Mouse (Mus musculus) MEL (cell line): ENCODE data around the gene Pecam1. TPM values are rescaled to one million over a fixed set of nuclear protein-coding genes. Genes with fewer than 3 reads are reported as not detected.

Experiments used
- DNase-seq: peaks from one replicate; pipeline ENCODE4 v3.0.0; 2011; ENCODE audit warnings: low read depth, low spot score
- H3K27ac ChIP-seq: 2 replicates; pipeline ENCODE4 v1.5.1; 2012; ENCODE audit warnings: low read depth, mild to moderate bottlenecking, control low read depth, low read length, moderate library complexity; ENCODE audit not compliant: control insufficient read depth
- H3K27me3 ChIP-seq, 2 experiments: fragments of 150-350 bp in 1 of 2; sonication (generic) in 1 of 2; 2 replicates each; pipeline ENCODE4 v1.6.1; 2012; ENCODE audit warnings: low read length in 2 of 2, mild to moderate bottlenecking in 2 of 2, improper control_type of control experiment in 1 of 2, moderate library complexity in 1 of 2; ENCODE audit not compliant: insufficient read depth in 2 of 2, control insufficient read depth in 1 of 2
- H3K36me3 ChIP-seq, 2 experiments: 2 replicates each; pipeline ENCODE4 v1.6.1; 2012 to 2014; ENCODE audit warnings: low read length in 2 of 2, improper control_type of control experiment in 1 of 2, inconsistent platforms in 1 of 2, mild to moderate bottlenecking in 1 of 2; ENCODE audit not compliant: insufficient read depth in 2 of 2, control insufficient read depth in 1 of 2
- H3K4me1 ChIP-seq, 2 experiments: fragments of 150-350 bp in 1 of 2; sonication (generic) in 1 of 2; 2 replicates each; pipeline ENCODE4 v1.6.1; 2012; ENCODE audit warnings: low read length in 2 of 2, improper control_type of control experiment in 1 of 2, mild to moderate bottlenecking in 1 of 2; ENCODE audit not compliant: insufficient read depth in 2 of 2, control insufficient read depth in 1 of 2
- H3K4me3 ChIP-seq, 2 experiments: fragments of 150-350 bp in 1 of 2; sonication (generic) in 1 of 2; 2 replicates each; pipeline ENCODE4 v1.5.1; 2012; ENCODE audit warnings: low read depth in 2 of 2, low read length in 2 of 2, mild to moderate bottlenecking in 2 of 2, moderate library complexity in 2 of 2, control low read depth in 1 of 2, improper control_type of control experiment in 1 of 2; ENCODE audit not compliant: control insufficient read depth in 1 of 2, insufficient read depth in 1 of 2
- H3K79me2 ChIP-seq: 2 replicates; pipeline ENCODE4 v1.6.1; 2012; ENCODE audit warnings: mild to moderate bottlenecking, low read length, moderate library complexity; ENCODE audit not compliant: control insufficient read depth, poor library complexity, insufficient read depth
- H3K9ac ChIP-seq: 2 replicates; pipeline ENCODE4 v1.6.1; 2012; ENCODE audit warnings: low read depth, mild to moderate bottlenecking, control low read depth, low read length, moderate library complexity; ENCODE audit not compliant: control insufficient read depth, poor library complexity, severe bottlenecking
- H3K9me3 ChIP-seq: fragments of 150-350 bp; sonication (generic); replicated peaks from 2 replicates; pipeline ENCODE4 v1.6.1; 2012; ENCODE audit warnings: mild to moderate bottlenecking, low read length, improper control_type of control experiment, moderate library complexity; ENCODE audit not compliant: insufficient read depth
- BHLHE40 ChIP-seq: IDR thresholded peaks from 2 replicates; pipeline ENCODE4 v1.6.1; 2012; ENCODE audit warnings: low read depth, mild to moderate bottlenecking, inconsistent platforms, low read length, improper control_type of control experiment, borderline replicate concordance
- CHD1 ChIP-seq: IDR thresholded peaks from 2 replicates; pipeline ENCODE4 v1.6.1; 2012; ENCODE audit warnings: low read depth, mild to moderate bottlenecking, inconsistent platforms, low read length, improper control_type of control experiment
- CHD2 ChIP-seq: IDR thresholded peaks from 2 replicates; pipeline ENCODE4 v1.6.1; 2011; ENCODE audit warnings: low read length, improper control_type of control experiment
- E2F4 ChIP-seq: IDR thresholded peaks from 2 replicates; pipeline ENCODE4 v1.6.1; 2011; ENCODE audit warnings: low read depth, low read length, improper control_type of control experiment, borderline replicate concordance
- EP300 ChIP-seq, 2 experiments: IDR thresholded peaks; 2 replicates each; pipeline ENCODE4 v1.6.1; 2011; ENCODE audit warnings: improper control_type of control experiment in 2 of 2, low read length in 2 of 2, low read depth in 1 of 2, mild to moderate bottlenecking in 1 of 2
- ETS1 ChIP-seq: IDR thresholded peaks from 2 replicates; pipeline ENCODE4 v1.6.1; 2012; ENCODE audit warnings: low read depth, mild to moderate bottlenecking, inconsistent platforms, low read length, improper control_type of control experiment, moderate library complexity
- GABPA ChIP-seq: IDR thresholded peaks from 2 replicates; pipeline ENCODE4 v1.6.1; 2012; ENCODE audit warnings: low read depth, mild to moderate bottlenecking, inconsistent platforms, low read length, improper control_type of control experiment, moderate library complexity
- HCFC1 ChIP-seq: IDR thresholded peaks from 2 replicates; pipeline ENCODE4 v1.6.1; 2012; ENCODE audit warnings: low read depth, mild to moderate bottlenecking, inconsistent platforms, low read length, improper control_type of control experiment, moderate library complexity
- JUND ChIP-seq: IDR thresholded peaks from 2 replicates; pipeline ENCODE4 v1.6.1; 2011; ENCODE audit warnings: low read depth, mild to moderate bottlenecking, improper control_type of control experiment, low read length
- KAT2A ChIP-seq: conservative IDR thresholded peaks from 2 replicates; pipeline ENCODE4 v1.6.1; 2012; ENCODE audit warnings: low read depth, low read length, improper control_type of control experiment, inconsistent platforms
- MAX ChIP-seq: IDR thresholded peaks from 2 replicates; pipeline ENCODE4 v1.6.1; 2011; ENCODE audit warnings: low read length, improper control_type of control experiment
- MEF2A ChIP-seq: IDR thresholded peaks from 2 replicates; pipeline ENCODE4 v1.6.1; 2014; ENCODE audit warnings: low read depth, mild to moderate bottlenecking, inconsistent platforms, low read length, improper control_type of control experiment; ENCODE audit not compliant: poor library complexity, insufficient replicate concordance, severe bottlenecking; ENCODE audit errors: extremely low read depth
- MYB ChIP-seq: IDR thresholded peaks from 2 replicates; pipeline ENCODE4 v1.6.1; 2011; ENCODE audit warnings: mild to moderate bottlenecking, low read depth, low read length, improper control_type of control experiment
- MYC ChIP-seq: IDR thresholded peaks from 2 replicates; pipeline ENCODE4 v1.6.1; 2011; ENCODE audit warnings: low read depth, mild to moderate bottlenecking, low read length, improper control_type of control experiment, moderate library complexity
- NELFE ChIP-seq: IDR thresholded peaks from 2 replicates; pipeline ENCODE4 v1.6.1; 2011; ENCODE audit warnings: low read depth, low read length, improper control_type of control experiment
- POLR2AphosphoS2 ChIP-seq: IDR thresholded peaks from 2 replicates; pipeline ENCODE4 v1.6.1; 2011; ENCODE audit warnings: low read length, improper control_type of control experiment
- POLR2AphosphoS5 ChIP-seq: IDR thresholded peaks from 2 replicates; pipeline ENCODE4 v1.6.1; 2012; ENCODE audit warnings: low read depth, borderline replicate concordance, mild to moderate bottlenecking, inconsistent platforms, low read length, moderate library complexity, mixed read lengths
- RAD21 ChIP-seq: IDR thresholded peaks from 2 replicates; pipeline ENCODE4 v1.6.1; 2011; ENCODE audit warnings: mild to moderate bottlenecking, low read depth, low read length, improper control_type of control experiment
- RCOR1 ChIP-seq: IDR thresholded peaks from 2 replicates; pipeline ENCODE4 v1.6.1; 2012; ENCODE audit warnings: low read depth, mild to moderate bottlenecking, inconsistent platforms, low read length, improper control_type of control experiment
- SIN3A ChIP-seq: IDR thresholded peaks from 2 replicates; pipeline ENCODE4 v1.6.1; 2012; ENCODE audit warnings: low read length, improper control_type of control experiment, inconsistent platforms
- SMC3 ChIP-seq: IDR thresholded peaks from 2 replicates; pipeline ENCODE4 v1.6.1; 2011; ENCODE audit warnings: low read depth, low read length, improper control_type of control experiment
- TAL1 ChIP-seq: IDR thresholded peaks from 2 replicates; pipeline ENCODE4 v1.6.1; 2012; ENCODE audit warnings: mild to moderate bottlenecking, inconsistent platforms, low read length, moderate library complexity, mixed read lengths
- TBP ChIP-seq: IDR thresholded peaks from 2 replicates; pipeline ENCODE4 v1.8.0; 2011; ENCODE audit warnings: low read depth, low read length, improper control_type of control experiment
- TCF12 ChIP-seq: IDR thresholded peaks from 2 replicates; pipeline ENCODE4 v1.6.1; 2014; ENCODE audit warnings: low read depth, mild to moderate bottlenecking, inconsistent platforms, low read length, improper control_type of control experiment, moderate library complexity
- UBTF ChIP-seq: IDR thresholded peaks from 2 replicates; pipeline ENCODE4 v1.6.1; 2012; ENCODE audit warnings: low read depth, mild to moderate bottlenecking, inconsistent platforms, low read length, improper control_type of control experiment, moderate library complexity, borderline replicate concordance; ENCODE audit not compliant: insufficient read depth
- USF1 ChIP-seq: IDR thresholded peaks from 2 replicates; pipeline ENCODE4 v1.6.1; 2014; ENCODE audit warnings: low read depth, mild to moderate bottlenecking, inconsistent platforms, low read length, improper control_type of control experiment, moderate library complexity
- USF2 ChIP-seq, 2 experiments: IDR thresholded peaks; 2 replicates each; pipeline ENCODE4 v1.6.1; 2011 to 2012; ENCODE audit warnings: improper control_type of control experiment in 2 of 2, low read length in 2 of 2, borderline replicate concordance in 1 of 2, inconsistent platforms in 1 of 2, low read depth in 1 of 2, mild to moderate bottlenecking in 1 of 2; ENCODE audit not compliant: insufficient read depth in 1 of 2
- ZKSCAN1 ChIP-seq: IDR thresholded peaks from 2 replicates; pipeline ENCODE4 v1.6.1; 2012; ENCODE audit warnings: low read depth, mild to moderate bottlenecking, inconsistent platforms, low read length, improper control_type of control experiment, moderate library complexity
- ZMIZ1 ChIP-seq: IDR thresholded peaks from 2 replicates; pipeline ENCODE4 v1.6.1; 2012; ENCODE audit warnings: low read depth, mild to moderate bottlenecking, inconsistent platforms, low read length, improper control_type of control experiment, moderate library complexity
- polyA plus RNA-seq, 2 experiments: library from polyadenylated mRNA; stranded (reverse) in 1 of 2; unstranded in 1 of 2; fragments of >175 nt in 1 of 2; fragments of >200 nt in 1 of 2; gene quantifications; 2 replicates each; pipeline versions ENCODE4 v1.2.1 to v1.2.4; 2012; ENCODE audit warnings: low replicate concordance in 2 of 2, low read depth in 1 of 2; ENCODE audit not compliant: insufficient read length in 2 of 2, insufficient read depth in 1 of 2, missing spikeins in 1 of 2
- total RNA-seq: library from RNA; depleted of rRNA; stranded (reverse); fragments of 300-350 nt; gene quantifications from 2 replicates; pipeline ENCODE4 v1.2.3, GENCODE M21; 2012

Gene Pecam1
- total and polyA plus RNA-seq, 3 experiments = 0.12 to 0.14 TPM; not detected in 1

DNA sequence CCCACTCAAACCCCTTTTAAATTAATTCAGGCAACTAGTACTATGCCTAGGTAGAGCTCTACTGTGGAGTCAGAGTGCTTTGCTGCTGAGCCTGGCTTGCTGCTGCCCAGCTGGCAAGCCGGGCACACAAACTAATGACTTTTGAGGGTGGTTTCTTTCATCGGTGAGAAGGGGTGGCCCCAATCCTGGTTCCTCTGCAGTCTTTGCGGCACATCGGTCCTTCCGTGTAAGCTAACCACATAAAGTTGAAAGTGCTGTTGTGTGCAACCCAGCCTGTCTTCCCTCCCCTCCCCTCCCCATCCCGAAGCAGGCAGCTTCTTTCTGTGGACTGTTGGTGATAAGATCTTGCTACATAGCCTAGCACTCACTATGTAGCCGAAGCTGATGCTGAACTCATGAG lies 1.7 kb upstream of the Pecam1 start:
- peaks cover 0 to 24% of the 10 kb centered on the region in 2 experiments; a peak in 2 of 4 replicates for H3K4me1 ChIP-seq
- no peak overlapping the region for H3K9ac ChIP-seq
- TF ChIP-seq TCF12 = no peak
- TF ChIP-seq USF1 = no peak
- no peak overlapping the region for H3K27ac ChIP-seq
- peaks cover 0 to 19% of the 10 kb centered on the region in 2 experiments; a peak in 2 of 4 replicates for H3K36me3 ChIP-seq
- no peak for DNase-seq
- H3K9me3 ChIP-seq = no peaks in the 10 kb centered on the region
- H3K27me3 ChIP-seq = no peaks in the 10 kb centered on the region
- H3K4me3 ChIP-seq = no peak overlapping the region
- H3K79me2 ChIP-seq = no peaks in the 10 kb centered on the region

DNA sequence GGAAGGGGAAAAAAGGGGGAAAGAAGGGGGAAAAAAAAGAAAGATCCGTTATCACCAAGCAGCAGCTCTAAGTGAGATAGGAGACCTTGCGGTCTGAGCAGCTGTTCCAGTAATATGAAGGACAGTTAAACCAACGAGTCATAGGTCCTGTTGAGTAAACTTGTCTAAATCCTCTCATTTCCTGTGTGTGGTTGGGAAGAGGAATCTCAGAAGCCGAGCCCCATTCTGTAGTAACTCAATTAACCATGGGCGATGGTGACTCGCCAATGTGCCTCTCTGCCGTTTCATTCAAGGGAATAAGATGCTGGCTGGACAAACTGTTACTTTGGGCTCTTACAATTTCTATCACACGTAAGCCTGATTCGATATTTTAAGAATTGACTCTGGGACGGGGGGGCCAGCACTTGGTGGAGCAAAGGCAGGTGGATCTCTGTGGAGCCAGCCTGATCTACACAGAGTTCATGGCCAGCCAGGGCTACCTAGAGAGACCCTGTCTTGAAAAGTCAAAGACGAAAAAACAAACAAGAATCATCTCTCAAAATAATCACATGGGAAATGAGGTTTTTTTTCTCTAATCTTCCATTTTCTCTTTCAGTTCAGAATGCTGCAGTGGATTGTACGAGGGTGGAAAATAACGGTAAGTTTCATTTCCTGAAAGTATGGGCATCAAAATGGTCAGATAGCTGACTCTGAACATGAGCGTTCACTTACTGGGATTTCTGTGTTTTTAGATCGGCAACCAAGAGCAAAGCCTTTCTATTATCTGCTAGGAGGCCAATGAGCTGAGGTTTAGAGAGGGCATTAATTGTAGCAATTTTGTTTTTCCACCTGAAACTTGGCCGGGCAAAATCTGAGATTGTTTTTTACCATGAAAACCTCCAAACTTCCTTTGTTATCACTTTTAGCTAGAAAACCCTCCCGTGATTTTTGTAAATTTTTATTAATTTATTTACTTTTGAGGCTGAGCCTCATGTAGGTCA lies 901 bp upstream of the Pecam1 start, which contains the start of gene Milr1:
Gene Milr1 (plus strand): TSS at position 188 of the 980 bp plus-strand sequence.
- H3K36me3 ChIP-seq = peaks cover 0 to 19% of the 10 kb centered on the region in 2 experiments; a peak in 2 of 4 replicates
- H3K79me2 ChIP-seq = no peaks in the 10 kb centered on the region
- H3K27ac ChIP-seq = no peak within 1 kb of the TSS
- H3K9ac ChIP-seq = peak within 1 kb of the TSS; percentile 33
- no peaks in the 10 kb centered on the region for H3K27me3 ChIP-seq
- peaks cover 0 to 24% of the 10 kb centered on the region in 2 experiments; a peak in 2 of 4 replicates for H3K4me1 ChIP-seq
- DNase-seq = peak; percentile 63
- peak within 1 kb of the TSS; percentile 26 to 35 for H3K4me3 ChIP-seq
- H3K9me3 ChIP-seq = no peaks in the 10 kb centered on the region
- TF ChIP-seq UBTF (no peak), ZKSCAN1 (no peak), TBP (no peak), E2F4 (no peak), CHD2 (no peak), NELFE (no peak), GABPA (no peak), MYB (peak; percentile 77), KAT2A (no peak), EP300 (IDR thresholded peaks at IDR 0.05; ENCODE audit: low read depth in 1 of 2, low read length in 2 of 2) (peak; percentile 80 to 81), USF1 (no peak), SMC3 (no peak), RCOR1 (peak; percentile 97), JUND (no peak), ZMIZ1 (no peak), HCFC1 (no peak), TAL1 (no peak), POLR2AphosphoS5 (no peak), MYC (no peak; the same call in 1 of the 2 replicates), ETS1 (peak; percentile 95), SIN3A (peak; percentile 62; the same call in 1 of the 2 replicates), USF2 (IDR thresholded peaks at IDR 0.05; ENCODE audit: borderline replicate concordance in 1 of 2, insufficient read depth in 1 of 2, low read depth in 1 of 2, low read length in 2 of 2) (no peak), CHD1 (no peak), MEF2A (no peak), BHLHE40 (peak; percentile 43; the same call in 1 of the 2 replicates), POLR2AphosphoS2 (no peak), MAX (no peak), RAD21 (no peak)
